Mouse (Mus musculus) limb, embryonic 13.5 days (tissue): ENCODE measurements around the gene Olfr1427. TPM values are rescaled to one million over a fixed set of nuclear protein-coding genes. Genes with fewer than 3 reads are reported as not detected.
"Not testable (repeated sequence)": the region's sequence is repeated elsewhere in the genome, so short reads cannot be mapped to it uniquely, and the experiment has no call there.

Experiments
- ATAC-seq: fragments of 200-750 bp; cut with Nextera tagmentation; 2 replicates; pipeline ENCODE4 v1.8.0; 2017; ENCODE audit warnings: low read depth, moderate number of reproducible peaks, moderate TSS enrichment; ENCODE audit not compliant: low FRiP score
- H3K27ac ChIP-seq: fragments of 300-500 bp; sonication (generic); 2 replicates; pipeline ENCODE4 v1.5.1; 2015; ENCODE audit warnings: inconsistent platforms, mild to moderate bottlenecking, moderate library complexity
- H3K27me3 ChIP-seq: fragments of 300-500 bp; sonication (generic); 2 replicates; pipeline ENCODE4 v1.6.1; 2015; ENCODE audit warnings: mild to moderate bottlenecking, inconsistent platforms
- H3K36me3 ChIP-seq: fragments of 300-500 bp; sonication (generic); 2 replicates; pipeline ENCODE4 v1.6.1; 2015; ENCODE audit warnings: inconsistent platforms, mild to moderate bottlenecking, moderate library complexity
- H3K4me1 ChIP-seq: fragments of 300-500 bp; sonication (generic); 2 replicates; pipeline ENCODE4 v1.6.1; 2015; ENCODE audit warnings: inconsistent platforms
- H3K4me2 ChIP-seq: fragments of 300-500 bp; sonication (generic); replicated peaks from 2 replicates; pipeline ENCODE4 v1.6.1; 2015; ENCODE audit warnings: inconsistent platforms, mild to moderate bottlenecking, moderate library complexity
- H3K4me3 ChIP-seq: fragments of 300-500 bp; sonication (generic); 2 replicates; pipeline ENCODE4 v1.5.1; 2015; ENCODE audit warnings: moderate library complexity, mild to moderate bottlenecking, inconsistent platforms
- H3K9ac ChIP-seq: fragments of 300-500 bp; sonication (generic); 2 replicates; pipeline ENCODE4 v1.6.1; 2015; ENCODE audit warnings: mild to moderate bottlenecking, inconsistent platforms
- H3K9me3 ChIP-seq: fragments of 300-500 bp; sonication (generic); 2 replicates; pipeline ENCODE4 v1.6.1; 2016; ENCODE audit warnings: inconsistent platforms
- WGBS: fragments of 180-500 bp; shearing (Covaris S2); methylation state at CpG from one replicate; pipeline ENCODE4 v1.1.7; 2015; 5-methylcytosine and 5-hydroxymethylcytosine counted together
- polyA plus RNA-seq: library from polyadenylated mRNA; unstranded; fragments of >200 nt; fragmentation: Nextera tagmentation; extraction: Ambion mirVana; gene quantifications from 2 replicates; pipeline ENCODE4 v1.2.1, GENCODE M21; 2015

Olfr1427 gene
- polyA plus RNA-seq, 1 experiment from 2014 or later = not detected

DNA sequence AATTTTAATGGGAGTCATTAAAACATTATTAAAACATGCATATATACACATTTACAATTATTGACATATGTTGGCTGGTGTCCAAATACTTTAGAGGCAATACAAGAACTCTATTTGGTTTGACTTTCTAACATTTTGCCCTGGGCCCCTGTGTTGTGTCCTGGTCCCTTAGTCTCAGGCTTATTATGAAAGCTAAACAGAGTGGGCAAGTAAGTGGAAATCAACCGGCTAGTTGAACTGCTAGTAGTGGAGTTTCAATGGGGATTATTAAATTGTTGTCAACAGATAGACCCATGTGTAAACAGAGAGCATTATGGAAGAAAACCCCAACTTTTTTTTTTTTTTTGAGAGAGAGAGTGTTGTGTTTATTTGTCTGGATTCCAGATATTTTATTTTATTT is 40.6 kb downstream of the Olfr1427 start, which contains the start of gene Olfr1424:
TSS of gene Olfr1424 (minus strand) at position 101 of the 400 bp plus-strand sequence.
- WGBS = 76% methylated on average over 1 of the region's 1 CpGs
- not testable (repeated sequence) for ATAC-seq

More for the DNA sequence above, 40.6 kb downstream of the Olfr1427 start, which contains the start of gene Olfr1424:
- H3K4me2 ChIP-seq, H3K36me3 ChIP-seq, H3K4me1 ChIP-seq, H3K4me3 ChIP-seq, H3K27me3 ChIP-seq, H3K9ac ChIP-seq, H3K27ac ChIP-seq, H3K9me3 ChIP-seq: not testable (repeated sequence)

Other genes starting within 250 kb of the Olfr1427 start
- gene Olfr1418, start 242.3 kb downstream of the Olfr1427 start, polyA plus RNA-seq = not detected in 2 replicates
- not detected in 2 replicates for gene Olfr1419, start 228.2 kb downstream of the Olfr1427 start, polyA plus RNA-seq
- gene Olfr1420, start 216.8 kb downstream of the Olfr1427 start, polyA plus RNA-seq = not detected in 2 replicates
- 16.7 and 19.5 TPM in 2 replicates for gene Patl1, start 190.9 kb downstream of the Olfr1427 start, polyA plus RNA-seq
- 5.1 and 5.3 TPM in 2 replicates for gene Osbp, start 137.4 kb downstream of the Olfr1427 start, polyA plus RNA-seq
- gene Olfr1423, start 62.0 kb downstream of the Olfr1427 start, polyA plus RNA-seq = not detected in 2 replicates
- gene Olfr1424, start 40.7 kb downstream of the Olfr1427 start, polyA plus RNA-seq = not detected in 2 replicates
- gene Olfr1425, start 25.6 kb downstream of the Olfr1427 start, polyA plus RNA-seq = not detected in 2 replicates
- gene Olfr1426, start 11.3 kb downstream of the Olfr1427 start, polyA plus RNA-seq = not detected in 2 replicates
- gene Olfr1428, start 12.6 kb upstream of the Olfr1427 start, polyA plus RNA-seq = not detected in 2 replicates
- not detected in 2 replicates for gene Olfr76, start 19.9 kb upstream of the Olfr1427 start, polyA plus RNA-seq
- not detected in 2 replicates for gene Olfr1555-ps1, start 66.8 kb upstream of the Olfr1427 start, polyA plus RNA-seq
- gene Olfr1431, start 97.3 kb upstream of the Olfr1427 start, polyA plus RNA-seq = not detected in 2 replicates
- gene Olfr1432, start 129.3 kb upstream of the Olfr1427 start, polyA plus RNA-seq = not detected in 2 replicates
- gene Olfr262, start 138.3 kb upstream of the Olfr1427 start, polyA plus RNA-seq = not detected in 2 replicates
- gene Olfr235, start 157.7 kb upstream of the Olfr1427 start, polyA plus RNA-seq = not detected in 2 replicates
- not detected in 2 replicates for gene Olfr1434, start 176.5 kb upstream of the Olfr1427 start, polyA plus RNA-seq
- gene Olfr1436, start 195.8 kb upstream of the Olfr1427 start, polyA plus RNA-seq = not detected in 2 replicates
- gene Olfr1437, start 221.8 kb upstream of the Olfr1427 start, polyA plus RNA-seq = not detected in 2 replicates
- gene Olfr1438-ps1, start 232.6 kb upstream of the Olfr1427 start, polyA plus RNA-seq = not detected in 2 replicates